Mouse (Mus musculus) olfactory bulb, adult 2 months (tissue): Measurements from ENCODE around the gene Tfrc.

Experiments
- CTCF ChIP-seq: fragments of 200-500 bp; IDR thresholded peaks from 2 replicates; pipeline ENCODE4 v1.5.1; 2012; ENCODE audit warnings: low read depth, mild to moderate bottlenecking, low read length, moderate library complexity; ENCODE audit not compliant: insufficient read depth
- POLR2A ChIP-seq: fragments of 200-500 bp; IDR thresholded peaks from 2 replicates; pipeline ENCODE4 v1.6.1; 2012; ENCODE audit warnings: mild to moderate bottlenecking, low read depth, low read length, moderate library complexity; ENCODE audit not compliant: insufficient read depth

DNA sequence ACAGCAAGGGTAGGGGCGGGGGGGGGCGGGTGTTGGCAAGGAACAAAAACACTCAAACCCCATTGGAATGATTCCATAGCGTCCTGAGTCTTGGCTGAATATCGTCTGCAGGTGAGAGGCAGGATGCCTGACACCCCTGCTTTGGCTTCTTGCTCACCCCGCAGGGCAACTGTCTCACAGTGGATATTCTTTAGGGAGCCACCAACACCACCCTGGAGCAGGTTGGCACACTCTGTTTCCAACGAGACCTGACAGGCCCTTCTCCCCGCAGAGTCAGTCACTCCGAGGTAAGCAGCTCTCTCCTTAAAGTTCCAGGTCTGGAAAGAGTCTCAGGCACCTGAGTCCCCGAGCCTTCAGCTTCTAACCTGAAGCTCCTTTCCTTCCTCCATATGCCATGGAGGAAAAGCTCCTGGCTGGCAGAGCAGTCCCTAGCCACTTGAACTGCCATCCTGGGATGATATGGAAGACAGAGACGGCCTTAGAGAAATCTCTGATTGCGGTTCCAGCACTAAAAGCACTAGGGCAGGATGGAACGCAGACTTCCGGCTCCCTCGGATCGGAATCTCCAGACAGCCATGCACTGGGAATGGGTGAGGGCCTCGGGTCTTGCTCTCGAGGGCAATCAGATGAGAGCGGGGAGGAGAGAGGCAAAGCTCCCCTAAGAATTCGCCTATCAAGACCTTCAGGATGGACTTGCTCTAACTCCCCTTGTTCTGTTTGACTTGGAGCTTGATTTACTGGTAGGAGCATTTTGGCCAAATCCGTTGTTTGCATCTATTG is 32.9 kb downstream of the Tfrc start:
- TF ChIP-seq POLR2A (no peak), CTCF (no peak)
